Mouse (Mus musculus) embryonic fibroblast, embryonic 13.5 days (primary cell): ENCODE results near the gene Lrrc26.

Experiments used
- CTCF ChIP-seq: IDR thresholded peaks from 2 replicates; pipeline ENCODE4 v1.5.1; 2011; ENCODE audit warnings: mild to moderate bottlenecking, control low read depth, low read length, moderate library complexity, borderline replicate concordance; ENCODE audit not compliant: insufficient read depth
- POLR2A ChIP-seq: IDR thresholded peaks from 2 replicates; pipeline ENCODE4 v1.6.1; 2011; ENCODE audit warnings: low read depth, mild to moderate bottlenecking, control low read depth, low read length, moderate library complexity

DNA sequence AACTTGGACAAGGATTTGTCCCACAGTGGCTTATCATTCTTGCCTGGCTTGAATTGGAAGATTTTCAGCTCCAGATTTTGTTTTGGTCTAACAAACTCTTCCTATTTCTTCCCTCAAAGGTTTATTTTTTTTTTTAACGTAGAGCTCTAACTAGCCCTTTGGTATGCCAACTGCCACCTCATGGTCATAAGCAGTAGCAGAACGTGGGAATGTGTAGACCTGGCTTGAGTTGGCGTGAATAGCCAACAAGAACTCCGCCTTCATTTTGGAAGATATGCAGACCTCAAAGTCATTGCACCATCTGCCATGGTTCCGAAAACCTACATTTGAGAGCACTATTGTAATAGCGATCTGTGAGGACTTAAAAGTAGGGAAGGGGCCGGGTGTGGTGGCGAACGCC, 41.8 kb downstream of the Lrrc26 start:
- TF ChIP-seq POLR2A (no peak), CTCF (no peak)
